Mouse (Mus musculus) embryonic facial prominence, embryonic 14.5 days (tissue): Measurements from ENCODE around the gene Tmem138. TPM values are rescaled to one million over a fixed set of nuclear protein-coding genes. Genes with fewer than 3 reads are reported as not detected.

Experiments
- ATAC-seq: fragments of 200-750 bp; cut with Nextera tagmentation; 2 replicates; pipeline ENCODE4 v1.8.0; 2017; ENCODE audit warnings: low read depth, moderate number of reproducible peaks, moderate TSS enrichment
- DNase-seq: peaks from one replicate; pipeline ENCODE4 v3.0.0-alpha.2; 2015; ENCODE audit warnings: low spot score
- H3K27ac ChIP-seq: fragments of 300-500 bp; sonication (generic); replicated peaks from 2 replicates; pipeline ENCODE4 v1.5.1; 2014; ENCODE audit warnings: low read depth, mild to moderate bottlenecking, low read length, moderate library complexity
- H3K27me3 ChIP-seq: fragments of 300-500 bp; sonication (generic); replicated peaks from 2 replicates; pipeline ENCODE4 v1.6.1; 2014; ENCODE audit warnings: low read length; ENCODE audit not compliant: control insufficient read depth, insufficient read depth
- H3K36me3 ChIP-seq: fragments of 300-500 bp; sonication (generic); 2 replicates; pipeline ENCODE4 v1.6.1; 2014; ENCODE audit warnings: low read length, mixed read lengths; ENCODE audit not compliant: control insufficient read depth, insufficient read depth
- H3K4me1 ChIP-seq: fragments of 300-500 bp; sonication (generic); 2 replicates; pipeline ENCODE4 v1.6.1; 2014; ENCODE audit warnings: antibody characterized with exemption, low read length; ENCODE audit not compliant: control insufficient read depth, insufficient read depth
- H3K4me2 ChIP-seq: fragments of 300-500 bp; sonication (generic); 2 replicates; pipeline ENCODE4 v1.6.1; 2014; ENCODE audit warnings: low read depth, mild to moderate bottlenecking, low read length, moderate library complexity, mixed read lengths
- H3K4me3 ChIP-seq: fragments of 300-500 bp; sonication (generic); 2 replicates; pipeline ENCODE4 v1.5.1; 2014; ENCODE audit warnings: low read depth, mild to moderate bottlenecking, low read length
- H3K9ac ChIP-seq: fragments of 300-500 bp; sonication (generic); 2 replicates; pipeline ENCODE4 v1.6.1; 2014; ENCODE audit warnings: low read depth, mild to moderate bottlenecking, low read length, moderate library complexity, mixed read lengths
- H3K9me3 ChIP-seq: fragments of 300-500 bp; sonication (generic); 2 replicates; pipeline ENCODE4 v1.6.1; 2016; ENCODE audit warnings: low read length; ENCODE audit not compliant: control insufficient read depth
- WGBS: fragments of 180-500 bp; shearing (Covaris S2); extraction: QIAGEN DNeasy Blood & Tissue Kit; methylation state at CpG from one replicate; pipeline ENCODE4 v1.1.7; 2014; 5-methylcytosine and 5-hydroxymethylcytosine counted together
- polyA plus RNA-seq: library from polyadenylated mRNA; unstranded; fragments of >200 nt; fragmentation: Nextera tagmentation; extraction: Ambion mirVana; gene quantifications from 2 replicates; pipeline ENCODE4 v1.2.1, GENCODE M21; 2014

Tmem138 gene
- polyA plus RNA-seq, 1 experiment from 2014 or later: 30.8 TPM

GRCm38 (mm10) chr19:10602247-10602769 is 25.1 kb upstream of the Tmem138 start:
- Histone ChIP-seq H3K27me3 (no peaks in the 10 kb centered on the region), H3K9me3 (no peaks in the 10 kb centered on the region), H3K9ac (peak overlapping the region; percentile 61), H3K4me3 (peak overlapping the region; percentile 32), H3K4me1 (peaks cover 14% of the 10 kb centered on the region), H3K27ac (peak overlapping the region; percentile 91), H3K4me2 (peak overlapping the region; percentile 56), H3K36me3 (peaks cover 24% of the 10 kb centered on the region; the same call in 1 of the 2 replicates)
- ATAC-seq (peak; percentile 16; the same call in 1 of the 2 replicates), DNase-seq (no peak)
- 6% methylated on average over 6 of the region's 6 CpGs for WGBS

GRCm38 (mm10) chr19:10599648-10600047 is 22.5 kb upstream of the Tmem138 start:
- Histone ChIP-seq H3K36me3 (peaks cover 29% of the 10 kb centered on the region; the same call in 1 of the 2 replicates), H3K9me3 (no peaks in the 10 kb centered on the region), H3K4me2 (no peak overlapping the region), H3K27ac (no peak overlapping the region), H3K4me3 (no peak overlapping the region), H3K9ac (no peak overlapping the region), H3K4me1 (peaks cover 7% of the 10 kb centered on the region; the same call in 1 of the 2 replicates), H3K27me3 (no peaks in the 10 kb centered on the region)
- 81% methylated on average over 2 of the region's 2 CpGs for WGBS
- ATAC-seq: no peak
- DNase-seq: no peak

DNA sequence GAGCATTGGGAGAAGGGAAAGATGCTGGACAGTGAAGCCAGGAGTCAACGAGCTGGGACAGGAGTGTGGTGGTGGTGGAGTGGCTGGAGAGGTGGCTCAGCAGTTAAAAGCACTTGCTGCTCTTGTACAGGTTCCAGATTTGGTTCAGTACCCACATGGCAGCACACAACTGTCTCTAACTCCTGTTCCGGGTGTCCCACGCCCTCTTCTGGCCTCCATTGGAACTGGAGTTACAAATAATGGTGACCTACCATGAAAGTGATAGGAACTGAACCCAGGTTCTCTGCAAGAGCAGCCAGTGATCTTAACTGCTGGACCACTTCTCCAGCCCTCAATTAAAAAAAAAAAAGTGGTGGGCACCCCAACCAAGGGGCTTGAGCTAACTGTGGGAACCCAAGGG is 21.0 kb upstream of the Tmem138 start:
- no peak for DNase-seq
- H3K27me3 ChIP-seq: no peaks in the 10 kb centered on the region

DNA sequence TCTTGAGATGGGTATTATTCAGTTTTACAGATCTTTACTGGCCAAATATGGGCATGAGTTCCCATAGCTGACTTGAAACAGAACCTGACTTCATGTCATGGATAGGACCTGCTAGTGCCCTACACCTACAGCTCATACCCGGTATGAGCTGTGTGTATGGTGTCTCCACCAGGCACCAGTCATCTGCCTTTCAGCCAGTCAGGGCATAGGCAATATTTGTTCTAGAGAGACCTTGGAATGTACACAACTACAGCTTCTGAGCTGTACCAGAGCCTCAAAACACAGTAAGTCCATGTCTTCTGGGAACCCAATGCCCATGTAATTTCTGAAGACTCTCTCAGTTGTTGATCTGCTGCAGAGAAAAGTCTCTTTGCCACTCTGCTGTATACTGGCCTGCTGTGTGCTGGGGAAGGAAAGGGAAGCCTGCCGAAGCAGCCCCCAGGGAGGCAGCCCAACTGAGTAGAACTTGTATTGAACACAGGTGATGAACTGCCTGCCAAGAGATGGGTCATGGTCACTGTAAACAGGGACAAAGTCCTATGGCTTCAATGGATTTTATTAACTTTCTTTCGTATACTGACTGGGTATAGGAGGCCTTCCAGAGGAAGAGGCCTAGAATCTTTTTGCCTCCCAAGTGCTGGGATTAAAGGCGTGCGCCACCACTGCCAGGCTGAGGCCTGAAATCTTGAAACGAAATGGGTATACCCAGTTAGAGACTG is 14.7 kb upstream of the Tmem138 start:
- 91% methylated on average over 6 of the region's 6 CpGs for WGBS
- H3K9me3 ChIP-seq: no peaks in the 10 kb centered on the region
- no peak overlapping the region for H3K9ac ChIP-seq
- no peak for ATAC-seq
- DNase-seq: no peak
- H3K4me1 ChIP-seq: peaks cover 17% of the 10 kb centered on the region
- no peak overlapping the region for H3K27ac ChIP-seq
- peaks cover 15% of the 10 kb centered on the region for H3K36me3 ChIP-seq
- H3K27me3 ChIP-seq: no peaks in the 10 kb centered on the region
- no peak overlapping the region for H3K4me2 ChIP-seq
- H3K4me3 ChIP-seq: no peak overlapping the region

More for the DNA sequence above, 21.0 kb upstream of the Tmem138 start:
- no peak overlapping the region for H3K4me2 ChIP-seq
- H3K27ac ChIP-seq: no peak overlapping the region
- H3K4me1 ChIP-seq: 0 out of 2 replicates have a peak, but pooled peaks cover 3% of the 10 kb centered on the region
- WGBS: 39% methylated on average over 3 of the region's 3 CpGs
- no peak overlapping the region for H3K9ac ChIP-seq
- H3K9me3 ChIP-seq: no peaks in the 10 kb centered on the region
- no peak for ATAC-seq
- H3K4me3 ChIP-seq: no peak overlapping the region
- H3K36me3 ChIP-seq: peaks cover 32% of the 10 kb centered on the region

DNA sequence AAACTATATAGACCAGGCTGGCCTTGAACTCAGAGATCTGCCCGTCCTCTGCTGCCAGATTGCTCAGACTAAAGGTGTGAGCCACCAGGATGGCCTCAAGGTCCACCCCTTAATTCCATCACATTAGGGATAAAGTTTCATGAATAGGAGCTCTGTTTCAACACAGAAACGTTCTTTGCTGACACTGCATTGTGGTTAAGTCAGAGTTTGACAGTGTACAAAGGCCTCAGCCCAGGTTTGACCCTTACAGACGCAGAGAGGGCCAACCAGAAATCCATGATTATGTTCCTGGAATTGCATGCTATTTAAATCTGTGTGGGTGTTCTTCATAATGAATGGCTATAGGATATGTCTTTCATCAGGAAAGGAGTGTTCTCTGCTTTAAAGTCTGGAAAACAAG is 13.1 kb upstream of the Tmem138 start:
- Histone ChIP-seq H3K4me3 (no peak overlapping the region), H3K4me2 (no peak overlapping the region), H3K36me3 (peaks cover 13% of the 10 kb centered on the region), H3K4me1 (peaks cover 17% of the 10 kb centered on the region), H3K9ac (no peak overlapping the region), H3K27ac (no peak overlapping the region), H3K27me3 (no peaks in the 10 kb centered on the region), H3K9me3 (no peaks in the 10 kb centered on the region)
- WGBS: 43% methylated on average over 3 of the region's 3 CpGs
- ATAC-seq: no peak
- DNase-seq: peak; percentile 30

DNA sequence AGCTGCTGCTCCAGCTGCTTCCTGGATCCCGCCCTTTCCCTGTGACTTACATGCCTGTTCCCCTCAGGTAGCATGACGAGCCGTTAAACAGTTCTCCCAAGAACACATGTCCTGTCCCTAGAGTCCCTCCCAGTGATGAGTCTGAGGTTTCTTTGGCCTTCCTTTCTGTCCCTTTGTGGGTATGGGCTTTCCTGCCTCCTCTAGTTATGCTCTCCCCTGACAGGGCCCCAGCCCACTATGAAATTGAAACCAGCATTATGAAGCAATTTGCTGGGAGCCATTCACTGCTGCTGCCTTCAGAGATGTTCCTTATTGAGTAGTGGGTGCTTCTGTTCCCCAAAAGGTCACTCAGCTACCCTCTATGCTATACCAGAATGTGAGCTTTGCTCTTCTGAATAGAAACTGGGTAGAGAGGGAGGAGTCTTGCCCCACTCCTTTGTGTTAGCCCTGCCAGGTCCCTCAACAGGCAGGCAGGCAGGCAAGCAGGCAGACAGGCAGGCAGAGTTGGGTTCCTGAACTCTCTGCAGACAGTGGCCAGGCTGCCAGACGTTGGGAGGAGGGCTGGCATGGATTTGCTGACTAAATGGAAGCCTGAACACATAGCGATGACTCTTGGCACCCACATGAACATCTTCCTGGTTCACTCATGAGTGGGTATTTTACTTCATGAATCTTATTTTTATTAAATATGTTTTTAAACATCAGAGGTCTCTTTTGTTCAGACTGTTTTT is 12.1 kb upstream of the Tmem138 start:
- no peak overlapping the region for H3K4me3 ChIP-seq
- H3K36me3 ChIP-seq: peaks cover 13% of the 10 kb centered on the region
- H3K27ac ChIP-seq: peak overlapping the region; percentile 79
- WGBS: 37% methylated on average over 5 of the region's 5 CpGs
- peak; percentile 83 for ATAC-seq
- H3K9me3 ChIP-seq: no peaks in the 10 kb centered on the region
- peak; percentile 67 for DNase-seq
- peaks cover 17% of the 10 kb centered on the region for H3K4me1 ChIP-seq
- H3K27me3 ChIP-seq: no peaks in the 10 kb centered on the region
- H3K9ac ChIP-seq: peak overlapping the region; percentile 46
- no peak overlapping the region for H3K4me2 ChIP-seq

DNA sequence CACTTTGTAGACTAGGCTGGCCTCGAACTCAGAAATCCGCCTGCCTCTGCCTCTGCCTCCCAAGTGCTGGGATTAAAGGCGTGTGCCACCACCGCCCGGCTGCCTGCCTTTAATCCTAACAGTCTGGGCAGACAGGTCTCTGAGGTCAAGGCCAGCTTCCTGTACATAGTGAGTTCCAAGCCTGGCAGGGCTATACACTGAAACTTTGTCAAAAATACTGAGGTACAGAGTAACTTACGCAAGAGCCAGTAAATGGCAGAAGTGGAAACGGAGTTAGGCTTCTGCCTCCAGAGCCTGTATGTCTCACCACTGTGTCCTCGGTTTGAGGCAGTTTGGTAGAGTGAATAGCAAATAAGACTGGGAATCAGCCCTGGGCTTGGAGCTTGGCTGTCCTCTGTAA is 10.1 kb upstream of the Tmem138 start:
- peaks cover 17% of the 10 kb centered on the region for H3K4me1 ChIP-seq
- no peak overlapping the region for H3K4me2 ChIP-seq
- no peak for ATAC-seq
- H3K36me3 ChIP-seq: 0 out of 2 replicates have a peak, but pooled peaks cover 7% of the 10 kb centered on the region
- no peak overlapping the region for H3K9ac ChIP-seq
- H3K27me3 ChIP-seq: no peaks in the 10 kb centered on the region
- WGBS: 88% methylated on average over 8 of the region's 8 CpGs
- DNase-seq: no peak
- no peaks in the 10 kb centered on the region for H3K9me3 ChIP-seq
- H3K27ac ChIP-seq: no peak overlapping the region
- H3K4me3 ChIP-seq: no peak overlapping the region

- 0 out of 2 replicates have a peak, but pooled peaks cover 6% of the 10 kb centered on the region for H3K36me3 ChIP-seq
- H3K4me2 ChIP-seq: no peak overlapping the region
- H3K27ac ChIP-seq: no peak overlapping the region
- H3K9ac ChIP-seq: no peak overlapping the region
- DNase-seq (no peak), ATAC-seq (no peak)
- peaks cover 17% of the 10 kb centered on the region for H3K4me1 ChIP-seq
- WGBS: 87% methylated on average over 8 of the region's 8 CpGs
- no peaks in the 10 kb centered on the region for H3K9me3 ChIP-seq
- H3K4me3 ChIP-seq: no peak overlapping the region
- H3K27me3 ChIP-seq: no peaks in the 10 kb centered on the region
These were observed 8.0 kb upstream of the Tmem138 start for GRCm38 (mm10) chr19:10585112-10585511.
